Mouse (Mus musculus): ENCODE data around the gene Tgfb1i1.

- no peak for TF ChIP-seq CTCF (IDR thresholded peaks at IDR 0.05; ENCODE audit: low read depth)
- TF ChIP-seq EP300 (IDR thresholded peaks at IDR 0.05; ENCODE audit: low read depth), result no peak
Measured at GRCm38 (mm10) chr7:128296514-128296913, 49.9 kb downstream of the Tgfb1i1 start.
